Mouse (Mus musculus) CH12.LX (cell line): Measurements from ENCODE around the gene Rita1. TPM values are rescaled to one million over a fixed set of nuclear protein-coding genes. Genes with fewer than 3 reads are reported as not detected.

Experiments used
- DNase-seq: peaks from one replicate; pipeline ENCODE4 v3.0.0-alpha.2; 2013; ENCODE audit errors: extremely low read depth
- H3K27ac ChIP-seq: 2 replicates; pipeline ENCODE4 v1.5.1; 2012; ENCODE audit warnings: low read depth, mild to moderate bottlenecking, control low read depth, moderate library complexity; ENCODE audit not compliant: insufficient read depth
- H3K27me3 ChIP-seq: replicated peaks from 2 replicates; pipeline ENCODE3; 2012; ENCODE audit warnings: inconsistent platforms
- H3K36me3 ChIP-seq, 2 experiments: replicated peaks in 1 of 2; 2 replicates each; pipeline versions ENCODE3 to v1.6.1; 2012; ENCODE audit warnings: inconsistent platforms in 1 of 2, low read length in 1 of 2, mild to moderate bottlenecking in 1 of 2, mixed read lengths in 1 of 2, moderate library complexity in 1 of 2; ENCODE audit not compliant: control insufficient read depth in 1 of 2, insufficient read depth in 1 of 2
- H3K4me1 ChIP-seq, 2 experiments: 2 replicates each; pipeline ENCODE4 v1.6.1; 2012; ENCODE audit warnings: inconsistent platforms in 1 of 2, moderate library complexity in 1 of 2; ENCODE audit not compliant: insufficient read depth in 2 of 2, control insufficient read depth in 1 of 2
- H3K4me2 ChIP-seq: 2 replicates; pipeline ENCODE4 v1.6.1; 2012; ENCODE audit warnings: low read depth, mild to moderate bottlenecking, control low read depth; ENCODE audit not compliant: poor library complexity, insufficient read depth, severe bottlenecking
- H3K4me3 ChIP-seq, 3 experiments: fragments of 150-350 bp in 1 of 3; sonication (generic) in 1 of 3; replicated peaks in 1 of 3; 2 replicates each; pipeline versions ENCODE3 to v1.5.1; 2011 to 2012; ENCODE audit warnings: low read depth in 2 of 3, low read length in 2 of 3, mild to moderate bottlenecking in 2 of 3, moderate library complexity in 2 of 3, control low read depth in 1 of 3, improper control_type of control experiment in 1 of 3, inconsistent platforms in 1 of 3, mixed read lengths in 1 of 3; ENCODE audit not compliant: poor library complexity in 1 of 3
- H3K79me2 ChIP-seq: replicated peaks from 2 replicates; pipeline ENCODE4 v1.6.1; 2012; ENCODE audit warnings: mild to moderate bottlenecking, moderate library complexity; ENCODE audit not compliant: control insufficient read depth, poor library complexity, insufficient read depth, severe bottlenecking; ENCODE audit errors: extremely low read depth
- H3K9ac ChIP-seq: 2 replicates; pipeline ENCODE4 v1.6.1; 2012; ENCODE audit warnings: low read depth, mild to moderate bottlenecking, control low read depth, moderate library complexity; ENCODE audit not compliant: insufficient read depth
- H3K9me3 ChIP-seq: replicated peaks from 2 replicates; pipeline ENCODE3; 2012; ENCODE audit warnings: low read length, inconsistent platforms, mixed read lengths
- BHLHE40 ChIP-seq: IDR thresholded peaks from 2 replicates; pipeline ENCODE4 v1.6.1; 2011; ENCODE audit warnings: mild to moderate bottlenecking, low read depth, low read length, improper control_type of control experiment
- CTCF ChIP-seq, 2 experiments: IDR thresholded peaks in 1 of 2; conservative IDR thresholded peaks in 1 of 2; 2 replicates each; pipeline ENCODE4 v1.5.1; 2011 to 2012; ENCODE audit warnings: low read depth in 2 of 2, low read length in 2 of 2, improper control_type of control experiment in 1 of 2, inconsistent platforms in 1 of 2, mild to moderate bottlenecking in 1 of 2, moderate library complexity in 1 of 2
- ELF1 ChIP-seq: IDR thresholded peaks from 2 replicates; pipeline ENCODE4 v1.6.1; 2014; ENCODE audit warnings: low read depth, mild to moderate bottlenecking, inconsistent platforms, low read length, improper control_type of control experiment
- HCFC1 ChIP-seq: IDR thresholded peaks from 2 replicates; pipeline ENCODE4 v1.6.1; 2012; ENCODE audit warnings: low read depth, mild to moderate bottlenecking, inconsistent platforms, low read length, improper control_type of control experiment
- IRF4 ChIP-seq: IDR thresholded peaks from 2 replicates; pipeline ENCODE4 v1.6.1; 2014; ENCODE audit warnings: low read depth, mild to moderate bottlenecking, inconsistent platforms, low read length, improper control_type of control experiment
- KAT2A ChIP-seq: IDR thresholded peaks from 2 replicates; pipeline ENCODE4 v1.6.1; 2012; ENCODE audit warnings: low read length, improper control_type of control experiment, inconsistent platforms; ENCODE audit not compliant: insufficient replicate concordance
- MAFK ChIP-seq: IDR thresholded peaks from 2 replicates; pipeline ENCODE4 v1.6.1; 2011; ENCODE audit warnings: low read length, improper control_type of control experiment; ENCODE audit not compliant: insufficient replicate concordance
- MAX ChIP-seq: IDR thresholded peaks from 2 replicates; pipeline ENCODE4 v1.6.1; 2011; ENCODE audit warnings: low read length, improper control_type of control experiment
- MEF2A ChIP-seq: IDR thresholded peaks from 2 replicates; pipeline ENCODE4 v1.6.1; 2014; ENCODE audit warnings: low read depth, mild to moderate bottlenecking, inconsistent platforms, low read length, improper control_type of control experiment, borderline replicate concordance
- NELFE ChIP-seq: IDR thresholded peaks from 2 replicates; pipeline ENCODE4 v1.6.1; 2011; ENCODE audit warnings: low read depth, low read length, improper control_type of control experiment
- NRF1 ChIP-seq: IDR thresholded peaks from 2 replicates; pipeline ENCODE4 v1.6.1; 2014; ENCODE audit warnings: low read depth, mild to moderate bottlenecking, inconsistent platforms, low read length, improper control_type of control experiment, moderate library complexity
- PAX5 ChIP-seq: IDR thresholded peaks from 2 replicates; pipeline ENCODE4 v1.6.1; 2012; ENCODE audit warnings: low read length, inconsistent platforms, mixed read lengths
- SIN3A ChIP-seq: IDR thresholded peaks from 2 replicates; pipeline ENCODE4 v1.6.1; 2012; ENCODE audit warnings: low read length, improper control_type of control experiment, inconsistent platforms
- SMC3 ChIP-seq: IDR thresholded peaks from 2 replicates; pipeline ENCODE4 v1.6.1; 2011; ENCODE audit warnings: low read depth, low read length, improper control_type of control experiment
- TBP ChIP-seq: conservative IDR thresholded peaks from 2 replicates; pipeline ENCODE4 v1.6.1; 2011; ENCODE audit warnings: low read depth, low read length, improper control_type of control experiment
- TCF12 ChIP-seq: IDR thresholded peaks from 2 replicates; pipeline ENCODE4 v1.6.1; 2014; ENCODE audit warnings: low read depth, mild to moderate bottlenecking, inconsistent platforms, low read length, improper control_type of control experiment
- USF1 ChIP-seq: IDR thresholded peaks from 2 replicates; pipeline ENCODE4 v1.6.1; 2014; ENCODE audit warnings: low read depth, mild to moderate bottlenecking, inconsistent platforms, low read length, improper control_type of control experiment
- USF2 ChIP-seq: conservative IDR thresholded peaks from 2 replicates; pipeline ENCODE4 v1.6.1; 2011; ENCODE audit warnings: low read depth, low read length, improper control_type of control experiment
- ZC3H11A ChIP-seq: IDR thresholded peaks from 2 replicates; pipeline ENCODE4 v1.6.1; 2012; ENCODE audit warnings: low read depth, mild to moderate bottlenecking, inconsistent platforms, low read length, improper control_type of control experiment
- dilution Hi-C: fragments of 300-500 bp; cut with MboI; formaldehyde crosslinking; loops from 2 replicates; pipeline ENCODE4 v1.14.3; 2020; ENCODE audit warnings: low sequenced_read_pairs; ENCODE audit not compliant: extremely low pct_unique_long_range_greater_than_20kb, extremely low pct_ligation_motif_present
- in situ Hi-C: fragments of 300-500 bp; cut with MboI; formaldehyde crosslinking; loops from 3 replicates; pipeline ENCODE4 v1.14.3; 2019; ENCODE audit warnings: low sequenced_read_pairs, low pct_ligation_motif_present, low pct_unique_long_range_greater_than_20kb, mixed read lengths
- polyA plus RNA-seq: library from polyadenylated mRNA; unstranded; fragments of >175 nt; gene quantifications from 2 replicates; pipeline ENCODE4 v1.2.1, GENCODE M21; 2012; ENCODE audit warnings: low read depth; ENCODE audit not compliant: insufficient read length
- total RNA-seq, 2 experiments: library from RNA; depleted of rRNA; stranded (reverse); fragments of 300-350 nt in 1 of 2; fragments of >200 nt in 1 of 2; gene quantifications; 2 replicates each; pipeline ENCODE4 v1.2.3; 2012 to 2014

Rita1 gene
- total and polyA plus RNA-seq, 3 experiments: 6.3 to 10.2 (median 7.3) TPM

- TF ChIP-seq TCF12: peak; percentile 95
- 0 out of 2 replicates have a peak, but pooled peaks have one; percentile 18 for TF ChIP-seq ELF1
- peak; percentile 61 for TF ChIP-seq USF1
- TF ChIP-seq HCFC1: no peak; the same call in 1 of the 2 replicates
- peak; percentile 95 for TF ChIP-seq MEF2A
- no peak for TF ChIP-seq USF2
- TF ChIP-seq IRF4: peak; percentile 81
- TF ChIP-seq SIN3A: peak; percentile 94
Observed at GRCm38 (mm10) chr5:120622198-120622851, 9.9 kb upstream of the Rita1 start (continued).

- H3K27ac ChIP-seq: peak overlapping the region; percentile 98
- no peak for DNase-seq
- H3K4me2 ChIP-seq: peak overlapping the region; percentile 48
- H3K79me2 ChIP-seq: 0 out of 2 replicates have a peak, but pooled peaks cover 1% of the 10 kb centered on the region
- dilution Hi-C loops (no loop called here), in situ Hi-C loops (loop anchor here (5.0 to 25.0 kb wide), 3 partner anchors 35 to 485 kb away; no protein-coding TSS in a partner anchor)
- H3K9ac ChIP-seq: peak overlapping the region; percentile 26; the same call in 1 of the 2 replicates
- no peaks in the 10 kb centered on the region for H3K27me3 ChIP-seq
- peak overlapping the region in 2 of 3 experiments; percentile 21 to 35 for H3K4me3 ChIP-seq
- H3K4me1 ChIP-seq: peaks cover 32 to 82% of the 10 kb centered on the region in 2 experiments
- H3K36me3 ChIP-seq: peaks cover 76 to 92% of the 10 kb centered on the region in 2 experiments
- H3K9me3 ChIP-seq: peaks cover 9% of the 10 kb centered on the region
- TF ChIP-seq NELFE: no peak
- no peak for TF ChIP-seq NRF1
- no peak for TF ChIP-seq IRF4
- TF ChIP-seq BHLHE40: no peak
- no peak for TF ChIP-seq KAT2A
- no peak for TF ChIP-seq CTCF (conservative IDR thresholded peaks at IDR 0.05 in 1 of 2, IDR thresholded peaks at IDR 0.05 in 1 of 2; ENCODE audit: low read depth in 2 of 2, low read length in 2 of 2)
- TF ChIP-seq TBP: no peak
- TF ChIP-seq SMC3: no peak
- no peak for TF ChIP-seq MAX
- no peak for TF ChIP-seq MAFK
- no peak for TF ChIP-seq PAX5
- TF ChIP-seq USF2: no peak
- TF ChIP-seq ZC3H11A: no peak
Observed at GRCm38 (mm10) chr5:120621846-120622197, 9.4 kb upstream of the Rita1 start.
